In genomic region chr9:57343752-57344151, GRCm38 (mm10) we compare ENCODE assay signal across 18 mouse cellular contexts.
DNase-seq lines count a peak whose midpoint lies in the region; ATAC-seq and TF ChIP-seq lines count a peak whose summit lies in the region.
"Had no signal": no experiment of that assay in that cellular context is flagged by ENCODE, and none has a peak within 500 bp of the region (broad histone marks: within the 10 kb centered on the region; RNA-seq: fewer than 3 reads in every experiment).

No protein-coding gene starts in this region.

- H3K4me2 ChIP-seq in hindbrain, embryonic 12.5 days (replicated peaks): no peak overlapping the region
- H3K4me2 ChIP-seq: neural tube, embryonic 15.5 days; stomach, embryonic 15.5 days had no signal

- no peak overlapping the region for H3K4me3 ChIP-seq in layer of hippocampus, adult 2 months
- no peak overlapping the region for H3K4me3 ChIP-seq in hindbrain, embryonic 12.5 days
- H3K4me3 ChIP-seq: hindbrain, embryonic 10.5 days; megakaryocyte, embryonic 14.5 days; neural tube, embryonic 15.5 days; stomach, embryonic 15.5 days had no signal

- DNase-seq in CD4-positive helper T cell, adult 2 months (ENCODE audit: low read depth, low spot score): peak; percentile 64
- peak; percentile 47 for DNase-seq in T-cell, adult 2 months (ENCODE audit: low spot score)
- DNase-seq in lung, postnatal 25 days (ENCODE audit: low spot score): peak; percentile 1
- DNase-seq in thymus, postnatal 25 days: peak; percentile 37
- no peak for DNase-seq in left cerebral cortex, postnatal 36 days (ENCODE audit: low spot score in 2 of 2)
- DNase-seq in layer of hippocampus, adult 2 months (ENCODE audit: low spot score in 2 of 2): no peak
- DNase-seq: adrenal gland, postnatal 36 days; cerebellum, adult 2 months; cerebellum, postnatal 36 days; midbrain, embryonic 14.5 days; right cerebral cortex, postnatal 14 days had no signal

- H3K4me1 ChIP-seq in hindbrain, embryonic 12.5 days: no peaks in the 10 kb centered on the region
- H3K4me1 ChIP-seq: hindbrain, embryonic 10.5 days; neural tube, embryonic 15.5 days had no signal

- H3K9ac ChIP-seq in hindbrain, embryonic 12.5 days: no peak overlapping the region
- H3K9ac ChIP-seq: liver, embryonic 14.5 days; neural tube, embryonic 15.5 days; stomach, embryonic 15.5 days had no signal

- H3K27ac ChIP-seq in layer of hippocampus, adult 2 months: no peak overlapping the region
- no peak overlapping the region for H3K27ac ChIP-seq in hindbrain, embryonic 12.5 days
- H3K27ac ChIP-seq: hindbrain, embryonic 10.5 days; liver, embryonic 14.5 days; neural tube, embryonic 15.5 days; stomach, embryonic 15.5 days had no signal

- no peaks in the 10 kb centered on the region for H3K9me3 ChIP-seq in hindbrain, embryonic 12.5 days (replicated peaks)
- H3K9me3 ChIP-seq: G1E; hindbrain, embryonic 10.5 days; neural tube, embryonic 15.5 days; stomach, embryonic 15.5 days had no signal

- no peaks in the 10 kb centered on the region for H3K27me3 ChIP-seq in hindbrain, embryonic 12.5 days
- H3K27me3 ChIP-seq: neural tube, embryonic 15.5 days; stomach, embryonic 15.5 days had no signal

- intact Hi-C loops in left cerebral cortex, postnatal 36 days (cut with DNase I): no loop called here

- WGBS in hindbrain, embryonic 12.5 days: 84% methylated on average over 3 of the region's 3 CpGs

- no peak for TF ChIP-seq CTCF in layer of hippocampus, adult 2 months (conservative IDR thresholded peaks at IDR 0.05)

- ATAC-seq in hindbrain, embryonic 12.5 days (ENCODE audit: low FRiP score): no peak

- no peaks in the 10 kb centered on the region for H3K36me3 ChIP-seq in hindbrain, embryonic 12.5 days
- H3K36me3 ChIP-seq: G1E; hindbrain, embryonic 10.5 days; neural tube, embryonic 15.5 days; stomach, embryonic 15.5 days had no signal

Comparison
In these comparisons a context has a peak if more than half of its experiments do, and no peak if none do; other contexts are left out.
1. DNase-seq: peak in CD4-positive helper T cell, adult 2 months (single experiment), T-cell, adult 2 months (single experiment), lung, postnatal 25 days (single experiment) and thymus, postnatal 25 days (single experiment); none in left cerebral cortex, postnatal 36 days (0 of 2) and layer of hippocampus, adult 2 months (0 of 2).